Mouse (Mus musculus): ENCODE results near the gene 0610040J01Rik. TPM values are rescaled to one million over a fixed set of nuclear protein-coding genes. Genes with fewer than 3 reads are reported as not detected.

The 0610040J01Rik gene
- polyA plus RNA-seq, 1 experiment from 2014 or later = 5.0 TPM

DNA sequence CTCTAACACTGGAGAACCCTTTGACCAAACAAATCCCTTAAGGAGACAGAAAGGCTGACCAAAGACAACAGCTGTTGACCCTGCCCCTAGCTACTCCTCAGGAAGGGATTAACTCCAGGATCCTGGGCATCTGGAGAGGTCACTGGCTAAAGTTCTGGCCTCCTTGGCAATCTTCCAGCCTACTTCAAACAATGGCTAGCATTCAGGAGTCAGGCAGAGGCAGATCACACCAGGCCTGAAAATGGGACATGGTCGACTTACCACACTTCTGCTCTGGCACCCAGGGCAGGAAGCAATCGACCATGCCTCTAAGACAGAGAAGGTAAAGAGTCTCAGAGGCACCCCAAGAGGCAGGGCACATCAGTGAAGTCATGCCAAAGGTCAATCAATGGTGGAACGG, 137.0 kb downstream of the 0610040J01Rik start:
- no peak for ATAC-seq (ENCODE audit: low FRiP score, low read depth)
- WGBS = 61% methylated on average over 3 of the region's 3 CpGs
- Histone ChIP-seq H3K27ac (no peak overlapping the region), H3K9me3 (no peaks in the 10 kb centered on the region), H3K4me1 (no peaks in the 10 kb centered on the region), H3K4me2 (replicated peaks) (no peak overlapping the region), H3K4me3 (no peak overlapping the region), H3K36me3 (no peaks in the 10 kb centered on the region), H3K9ac (no peak overlapping the region), H3K27me3 (replicated peaks) (no peaks in the 10 kb centered on the region)

Other genes with a start within 250 kb of the 0610040J01Rik start
- 6.1 and 6.7 TPM in 2 replicates for gene Nwd2, start 163.3 kb upstream of the 0610040J01Rik start, polyA plus RNA-seq (2016; fragmentation: Nextera tagmentation; extraction: Ambion mirVana)
- 13.2 and 16.4 TPM in 2 replicates for gene Rell1, start 156.5 kb downstream of the 0610040J01Rik start, polyA plus RNA-seq (2016; fragmentation: Nextera tagmentation; extraction: Ambion mirVana)